Mouse (Mus musculus) Patski (cell line): ENCODE data around the gene Eepd1. TPM values are rescaled to one million over a fixed set of nuclear protein-coding genes. Genes with fewer than 3 reads are reported as not detected.

ENCODE experiments used
- ATAC-seq: fragments of 100-300 bp; one replicate; pipeline ENCODE4 v1.8.0; 2021
- CTCF ChIA-PET: fragments of 350-600 bp; sonication (Branson Sonifier 250); formaldehyde crosslinking; loops from one replicate; lab custom pipeline; 2022; ENCODE audit warnings: inconsistent platforms; lab: Charles Lee
- POLR2A ChIA-PET: fragments of 350-600 bp; sonication (Branson Sonifier 250); formaldehyde crosslinking; loops from one replicate; lab custom pipeline; 2022; ENCODE audit warnings: antibody characterized with exemption, inconsistent platforms; lab: Charles Lee
- DNase-seq: peaks from one replicate; pipeline ENCODE4 v3.0.0-alpha.2; 2011; ENCODE audit warnings: low read depth, low spot score
- H3K27me3 ChIP-seq: fragments of 371-371 bp; one replicate; pipeline ENCODE4 v1.5.1; 2021
- CTCF ChIP-seq: fragments of 100-300 bp; IDR thresholded peaks from one replicate; pipeline ENCODE4 v1.5.1; 2021
- in situ Hi-C: fragments of 300-500 bp; cut with MboI; formaldehyde crosslinking; loops from 3 replicates; pipeline ENCODE4 v1.11.1; 2018; ENCODE audit warnings: low pct_unique_long_range_greater_than_20kb, mixed read lengths
- polyA plus RNA-seq: library from polyadenylated mRNA; unstranded; gene quantifications from one replicate; pipeline ENCODE4 v1.2.3, GENCODE M21; 2021

Eepd1 gene
- polyA plus RNA-seq, 1 experiment from 2014 or later, result 1.8 TPM

GRCm38 (mm10) chr9:25479392-25480020 lies 1.8 kb upstream of the Eepd1 start:
- no peak for TF ChIP-seq CTCF
- ChIA-PET POLR2A (no interaction called here), CTCF (interaction anchor here (1.0 kb wide), 1 partner anchor 9 kb away, joined by 5 read pairs; no protein-coding TSS in a partner anchor)
- no peak for ATAC-seq
- H3K27me3 ChIP-seq, result peaks cover 3% of the 10 kb centered on the region
- DNase-seq, result no peak
- in situ Hi-C loops, result loop anchor here (5.0 to 25.0 kb wide), 2 partner anchors 108 to 317 kb away; partner anchors contain the start of gene Herpud2

GRCm38 (mm10) chr9:25480676-25481075 lies 671 bp upstream of the Eepd1 start:
- H3K27me3 ChIP-seq, result no peaks in the 10 kb centered on the region
- TF ChIP-seq CTCF, result no peak
- no peak for DNase-seq
- no peak for ATAC-seq
- in situ Hi-C loops, result loop anchor here (5.0 to 25.0 kb wide), 2 partner anchors 107 to 318 kb away; partner anchors contain the start of gene Herpud2
- CTCF ChIA-PET, result interaction anchor here (1.7 kb wide), 1 partner anchor 111 kb away, joined by 3 read pairs; no protein-coding TSS in a partner anchor
- POLR2A ChIA-PET, result no interaction called here

GRCm38 (mm10) chr9:25482322-25482998 lies 1.1 kb downstream of the Eepd1 start:
- POLR2A ChIA-PET, result interaction anchor here (0.7 kb wide), 1 partner anchor 52 kb away, joined by 5 read pairs; no protein-coding TSS in a partner anchor
- H3K27me3 ChIP-seq, result no peaks in the 10 kb centered on the region
- TF ChIP-seq CTCF, result no peak
- CTCF ChIA-PET, result no interaction called here
- in situ Hi-C loops, result loop anchor here (5.0 to 25.0 kb wide), 2 partner anchors 105 to 320 kb away; partner anchors contain the start of gene Herpud2
- DNase-seq (no peak), ATAC-seq (no peak)

GRCm38 (mm10) chr9:25482999-25483347 lies 1.6 kb downstream of the Eepd1 start:
- POLR2A ChIA-PET, result interaction anchor here (0.7 kb wide), 1 partner anchor 53 kb away, joined by 5 read pairs; no protein-coding TSS in a partner anchor
- in situ Hi-C loops, result loop anchor here (5.0 to 25.0 kb wide), 2 partner anchors 104 to 321 kb away; partner anchors contain the start of gene Herpud2
- ATAC-seq (no peak), DNase-seq (no peak)
- CTCF ChIA-PET, result interaction anchor here (1.0 kb wide), 1 partner anchor 37 kb away, joined by 3 read pairs; no protein-coding TSS in a partner anchor
- H3K27me3 ChIP-seq, result no peaks in the 10 kb centered on the region
- TF ChIP-seq CTCF, result no peak

GRCm38 (mm10) chr9:25483931-25484618 lies 2.7 kb downstream of the Eepd1 start:
- no peaks in the 10 kb centered on the region for H3K27me3 ChIP-seq
- DNase-seq, result no peak
- ChIA-PET POLR2A (no interaction called here), CTCF (interaction anchor here (1.0 to 1.6 kb wide), 2 partner anchors 38 to 108 kb away, joined by 3 to 5 read pairs; no protein-coding TSS in a partner anchor)
- no peak for ATAC-seq
- TF ChIP-seq CTCF, result no peak
- in situ Hi-C loops, result loop anchor here (5.0 to 25.0 kb wide), 2 partner anchors 103 to 322 kb away; partner anchors contain the start of gene Herpud2

GRCm38 (mm10) chr9:25484619-25484986 lies 3.3 kb downstream of the Eepd1 start:
- H3K27me3 ChIP-seq, result no peaks in the 10 kb centered on the region
- no peak for DNase-seq
- TF ChIP-seq CTCF, result no peak
- ATAC-seq, result no peak
- CTCF ChIA-PET, result interaction anchor here (1.6 kb wide), 1 partner anchor 107 kb away, joined by 5 read pairs; no protein-coding TSS in a partner anchor
- in situ Hi-C loops, result loop anchor here (5.0 to 25.0 kb wide), 2 partner anchors 103 to 322 kb away; partner anchors contain the start of gene Herpud2
- POLR2A ChIA-PET, result no interaction called here

- ATAC-seq (no peak), DNase-seq (no peak)
- POLR2A ChIA-PET, result no interaction called here
- in situ Hi-C loops, result loop anchor here (25.0 kb wide), 1 partner anchor 323 kb away; the partner anchor contains the start of gene Herpud2
- no peaks in the 10 kb centered on the region for H3K27me3 ChIP-seq
- TF ChIP-seq CTCF, result no peak
- CTCF ChIA-PET, result interaction anchor here (1.6 kb wide), 1 partner anchor 107 kb away, joined by 5 read pairs; no protein-coding TSS in a partner anchor
Observed at GRCm38 (mm10) chr9:25485006-25485405, 3.7 kb downstream of the Eepd1 start.

GRCm38 (mm10) chr9:25485406-25485805 lies 4.1 kb downstream of the Eepd1 start:
- ChIA-PET POLR2A (no interaction called here), CTCF (interaction anchor here (1.6 kb wide), 1 partner anchor 106 kb away, joined by 5 read pairs; no protein-coding TSS in a partner anchor)
- no peaks in the 10 kb centered on the region for H3K27me3 ChIP-seq
- TF ChIP-seq CTCF, result no peak
- no peak for ATAC-seq
- in situ Hi-C loops, result loop anchor here (25.0 kb wide), 1 partner anchor 323 kb away; the partner anchor contains the start of gene Herpud2
- DNase-seq, result no peak

- ChIA-PET POLR2A (no interaction called here), CTCF (no interaction called here)
- in situ Hi-C loops, result loop anchor here (25.0 kb wide), 1 partner anchor 324 kb away; the partner anchor contains the start of gene Herpud2
- no peak for DNase-seq
- ATAC-seq, result no peak
- no peaks in the 10 kb centered on the region for H3K27me3 ChIP-seq
- TF ChIP-seq CTCF, result no peak
Observed at GRCm38 (mm10) chr9:25486246-25486807, 5.0 kb downstream of the Eepd1 start.
